Mouse (Mus musculus) forebrain, embryonic 15.5 days (tissue): ENCODE data around the gene Sox11. TPM values are rescaled to one million over a fixed set of nuclear protein-coding genes. Genes with fewer than 3 reads are reported as not detected.

ENCODE experiments used
- ATAC-seq: fragments of 200-750 bp; cut with Nextera tagmentation; replicated peaks from 2 replicates; pipeline ENCODE4 v1.8.0; 2017; ENCODE audit warnings: mild to moderate bottlenecking, moderate TSS enrichment, moderate library complexity
- H3K27ac ChIP-seq: fragments of 300-500 bp; sonication (generic); replicated peaks from 2 replicates; pipeline ENCODE4 v1.5.1; 2015; ENCODE audit warnings: mild to moderate bottlenecking, inconsistent platforms
- H3K27me3 ChIP-seq: fragments of 300-500 bp; sonication (generic); 2 replicates; pipeline ENCODE4 v1.6.1; 2015; ENCODE audit warnings: inconsistent platforms
- H3K36me3 ChIP-seq: fragments of 300-500 bp; sonication (generic); 2 replicates; pipeline ENCODE4 v1.6.1; 2015; ENCODE audit warnings: mild to moderate bottlenecking, inconsistent platforms
- H3K4me1 ChIP-seq: fragments of 300-500 bp; sonication (generic); 2 replicates; pipeline ENCODE4 v1.6.1; 2015; ENCODE audit warnings: inconsistent platforms
- H3K4me2 ChIP-seq: fragments of 300-500 bp; sonication (generic); replicated peaks from 2 replicates; pipeline ENCODE4 v1.6.1; 2015; ENCODE audit warnings: mild to moderate bottlenecking, inconsistent platforms
- H3K4me3 ChIP-seq: fragments of 300-500 bp; sonication (generic); 2 replicates; pipeline ENCODE4 v1.5.1; 2015; ENCODE audit warnings: mild to moderate bottlenecking, inconsistent platforms
- H3K9ac ChIP-seq: fragments of 300-500 bp; sonication (generic); replicated peaks from 2 replicates; pipeline ENCODE4 v1.6.1; 2015; ENCODE audit warnings: mild to moderate bottlenecking, inconsistent platforms
- H3K9me3 ChIP-seq: fragments of 300-500 bp; sonication (generic); 2 replicates; pipeline ENCODE4 v1.6.1; 2016; ENCODE audit warnings: inconsistent platforms
- WGBS: fragments of 180-500 bp; shearing (Covaris S2); methylation state at CpG from one replicate; pipeline ENCODE4 v1.1.7; 2015; ENCODE audit warnings: mixed read lengths; 5-methylcytosine and 5-hydroxymethylcytosine counted together
- polyA plus RNA-seq: library from polyadenylated mRNA; unstranded; fragments of >200 nt; fragmentation: Nextera tagmentation; extraction: Ambion mirVana; gene quantifications from 2 replicates; pipeline ENCODE4 v1.2.1, GENCODE M21; 2015

Gene Sox11
- polyA plus RNA-seq, 1 experiment from 2014 or later = 1,056 TPM

GRCm38 (mm10) chr12:27293208-27293607, 49.2 kb downstream of the Sox11 start:
- no peaks in the 10 kb centered on the region for H3K27me3 ChIP-seq
- no peak overlapping the region for H3K4me2 ChIP-seq
- no peak for ATAC-seq
- H3K36me3 ChIP-seq = no peaks in the 10 kb centered on the region
- 23% methylated on average over 1 of the region's 1 CpGs for WGBS
- H3K9ac ChIP-seq = no peak overlapping the region
- no peaks in the 10 kb centered on the region; the same call in 1 of the 2 replicates for H3K4me1 ChIP-seq
- no peak overlapping the region for H3K27ac ChIP-seq
- H3K9me3 ChIP-seq = no peaks in the 10 kb centered on the region
- H3K4me3 ChIP-seq = no peak overlapping the region
